Mouse (Mus musculus) spleen, postnatal 14 days (tissue): ENCODE measurements around the gene Upk1a.

Experiments
- DNase-seq, 2 experiments: peaks; one replicate each; pipeline ENCODE4 v3.0.0; 2021 to 2022; ENCODE audit warnings: low spot score in 2 of 2

Upk1a gene

GRCm38 (mm10) chr7:30579950-30580349 lies 32.7 kb downstream of the Upk1a start:
- DNase-seq: no peak

- DNase-seq: peak in 1 of 2 experiments; percentile 49
Measured at GRCm38 (mm10) chr7:30572969-30573368, 39.7 kb downstream of the Upk1a start.

DNA sequence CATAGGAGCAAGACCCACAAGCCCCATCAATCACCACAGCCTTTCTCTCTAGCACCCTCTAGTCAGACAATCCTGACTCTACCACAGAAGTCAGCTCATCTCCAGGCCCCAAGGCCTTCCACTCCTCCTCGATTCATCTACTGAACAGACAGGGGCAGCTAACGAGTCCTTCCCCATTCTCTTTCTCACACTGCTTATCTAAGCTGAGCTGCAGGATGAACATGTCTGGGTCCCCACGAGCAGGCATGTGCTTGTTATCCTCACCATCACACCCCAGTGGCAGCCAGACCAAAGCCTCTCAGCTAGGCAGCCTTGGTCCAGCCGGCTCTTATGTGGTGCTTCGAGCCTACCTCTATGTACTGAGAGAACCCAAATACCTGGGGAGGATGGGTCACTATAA lies 40.3 kb downstream of the Upk1a start:
- DNase-seq: no peak

DNA sequence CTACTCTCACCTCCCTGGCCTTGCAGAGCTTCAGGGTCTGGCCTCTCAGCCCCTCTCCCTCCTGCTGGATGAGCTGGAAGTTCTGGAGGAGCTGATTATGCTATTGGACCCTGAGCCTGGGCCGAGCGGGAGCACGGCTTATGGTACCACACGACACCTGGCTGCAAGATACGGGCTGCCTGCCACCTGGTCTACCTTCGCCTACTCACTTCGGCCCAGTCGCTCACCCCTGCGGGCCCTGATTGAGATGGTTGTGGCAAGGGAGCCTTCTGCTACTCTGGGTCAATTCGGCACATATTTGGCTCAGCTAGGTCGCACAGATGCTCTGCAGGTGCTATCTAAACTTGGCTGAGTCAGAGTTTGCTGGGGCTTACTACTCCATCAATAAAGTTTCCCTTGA lies 45.1 kb downstream of the Upk1a start:
- DNase-seq: no peak

- DNase-seq: no peak
Measured at GRCm38 (mm10) chr7:30566033-30566432, 46.6 kb downstream of the Upk1a start.

DNA sequence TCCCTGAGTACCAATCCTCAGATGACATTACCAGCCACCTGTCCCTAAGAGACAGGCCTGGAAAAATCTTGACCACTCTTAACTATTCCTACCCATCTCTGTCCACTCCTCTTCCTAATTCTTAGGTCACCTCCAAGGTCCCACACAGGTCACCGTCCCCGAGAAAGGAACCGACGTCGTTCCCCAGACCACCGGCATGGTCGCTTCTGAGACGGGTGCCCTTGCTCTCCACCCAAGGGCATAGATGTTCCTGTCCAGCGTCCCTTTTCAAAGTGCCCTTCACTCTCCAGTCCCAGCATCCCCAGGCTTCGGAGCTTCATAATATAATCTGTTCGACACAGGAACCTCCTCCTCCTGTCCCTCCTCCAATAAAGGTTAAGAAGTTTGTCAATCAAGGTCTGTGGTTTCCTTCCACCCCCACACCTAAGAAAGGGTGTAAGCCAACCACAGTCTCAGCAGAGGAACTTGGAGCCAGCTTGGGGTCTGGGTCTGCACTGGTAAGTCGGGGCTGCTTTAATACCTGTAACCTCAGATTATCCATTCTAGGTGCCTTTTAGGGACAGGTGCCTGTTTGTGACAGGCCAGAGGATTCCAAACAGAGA lies 47.6 kb downstream of the Upk1a start, which contains the start of gene Igflr1:
Gene Igflr1, plus strand, starts transcription at position 458 of the 602 bp plus-strand sequence.
- no peak for DNase-seq

- no peak for DNase-seq
Measured at GRCm38 (mm10) chr7:30563906-30564280, 48.8 kb downstream of the Upk1a start.

- peak; percentile 87 to 90 for DNase-seq
Measured at GRCm38 (mm10) chr7:30563117-30563905, 49.3 kb downstream of the Upk1a start, which contains the start of the genes U2af1l4, Gm49396 and Psenen. TSS of gene U2af1l4 (plus strand) at chr7:30563301. TSS of gene Gm49396 (plus strand) at chr7:30563344. TSS of gene Psenen (minus strand) at chr7:30563627.

DNA sequence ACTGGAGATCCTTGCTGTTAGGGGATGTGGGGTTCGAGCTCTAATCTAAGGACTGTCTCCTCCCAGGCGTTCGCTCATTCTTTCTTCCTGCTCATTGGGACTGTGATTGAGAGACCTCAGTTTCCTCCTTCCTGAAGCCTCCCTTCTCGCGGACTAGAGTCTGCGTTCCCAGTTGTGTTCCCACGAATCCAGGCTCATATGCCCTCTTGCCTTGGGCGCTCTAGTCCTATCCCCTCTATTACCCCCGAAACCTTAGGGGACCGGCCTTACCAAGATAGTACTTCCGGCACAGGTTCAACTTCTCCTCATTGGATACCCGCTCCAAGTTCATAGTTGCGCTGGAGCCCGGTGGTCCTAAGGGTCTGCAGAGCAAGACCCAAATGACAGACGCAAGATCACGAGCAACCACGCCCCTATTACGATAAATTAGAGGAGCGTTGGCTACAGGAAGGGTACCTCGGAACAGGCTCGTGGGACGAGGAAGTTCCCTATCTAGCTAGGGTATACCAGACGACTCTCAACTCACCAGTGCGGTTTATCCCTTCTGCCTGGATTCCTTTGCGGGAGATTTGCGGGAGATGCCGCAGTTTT lies 50.0 kb downstream of the Upk1a start:
- DNase-seq: no peak

DNA sequence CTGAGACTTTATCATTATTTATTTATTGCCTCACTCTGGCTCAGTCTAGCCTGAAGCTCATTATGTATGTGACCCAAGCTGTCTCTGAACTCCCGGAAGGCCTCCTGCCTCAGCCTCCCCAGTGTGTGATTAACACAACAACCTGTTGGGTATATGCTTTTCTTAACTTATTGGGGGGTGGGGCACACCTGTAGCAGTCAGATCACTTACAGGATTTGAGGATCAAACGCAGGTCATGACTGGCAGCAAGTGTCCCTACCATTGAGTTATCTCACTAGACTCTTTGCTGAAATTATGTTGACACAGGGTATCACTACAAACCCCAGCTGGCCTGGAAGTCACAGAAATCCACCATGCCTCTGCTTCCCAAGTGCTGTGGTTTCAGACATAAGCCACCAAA lies 52.4 kb downstream of the Upk1a start:
- no peak for DNase-seq

- peak; percentile 75 to 82 for DNase-seq
Measured at GRCm38 (mm10) chr7:30559443-30559954, 53.1 kb downstream of the Upk1a start, which contains the start of gene Lin37. TSS of gene Lin37 (minus strand) at chr7:30559838.

DNA sequence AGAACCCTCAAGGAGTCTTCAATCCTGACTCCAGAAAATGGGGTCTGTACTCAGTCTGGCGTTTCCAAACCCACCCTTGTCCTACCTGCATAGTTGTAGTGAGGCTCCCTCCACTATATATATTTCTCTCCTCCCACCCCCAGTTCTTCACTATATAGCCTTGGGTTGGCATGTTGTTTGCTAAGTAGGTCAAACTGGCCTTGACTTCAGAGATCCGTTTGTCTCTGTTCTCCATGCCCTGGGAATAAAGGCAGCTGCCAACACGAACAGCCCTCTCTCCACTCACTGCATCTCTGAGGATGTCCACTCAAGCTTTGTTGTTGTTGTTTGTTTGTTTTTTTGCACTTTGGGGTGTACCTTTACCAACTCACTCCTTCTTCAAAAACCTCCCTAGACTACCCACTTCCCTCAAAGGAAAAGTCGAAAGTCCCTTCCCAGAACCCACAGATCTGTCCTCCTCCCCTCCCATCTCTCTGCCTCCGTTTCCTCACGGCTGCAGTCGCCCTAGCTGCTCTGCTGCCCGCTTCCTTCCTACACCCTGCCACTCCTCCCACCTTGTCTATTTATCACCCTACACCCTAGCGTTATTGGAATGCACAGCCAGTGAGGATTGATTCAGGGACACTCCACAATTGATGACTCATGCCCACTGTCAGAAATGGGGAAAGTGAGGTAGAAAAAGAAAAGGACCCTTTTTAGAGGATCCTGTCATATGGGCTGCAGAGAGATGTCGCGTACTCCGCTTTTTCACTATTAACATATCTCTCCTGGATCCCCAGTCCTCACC lies 53.8 kb downstream of the Upk1a start:
- DNase-seq: no peak

DNA sequence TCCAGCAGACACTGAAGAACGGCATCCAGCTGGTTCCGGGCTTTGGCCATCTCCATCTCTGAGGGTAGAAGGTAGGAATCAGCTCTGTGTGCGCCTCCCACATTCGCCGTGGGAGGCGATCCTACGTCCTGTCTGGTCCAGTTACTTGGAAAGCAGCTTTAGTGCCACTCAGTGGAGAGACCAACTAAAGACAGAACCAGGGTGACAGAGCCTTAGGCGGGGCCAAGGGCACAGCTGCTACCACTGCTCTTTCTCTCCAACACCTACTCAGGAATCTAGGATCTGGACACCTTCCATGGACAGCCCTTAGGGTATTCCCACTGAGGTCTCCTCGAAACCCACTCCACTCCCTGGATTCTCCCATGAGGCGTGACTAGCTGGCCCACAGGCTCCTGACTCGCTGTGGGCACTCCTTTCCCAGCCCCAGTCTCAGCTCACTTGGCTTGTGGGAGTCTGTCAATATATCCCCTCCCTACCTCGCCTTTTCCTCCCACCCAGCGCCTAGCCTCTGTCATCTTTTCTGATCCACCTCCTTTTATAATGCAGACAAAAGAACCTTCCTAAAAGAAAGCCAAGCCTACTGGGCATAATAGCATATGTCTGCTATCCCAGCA lies 54.6 kb downstream of the Upk1a start:
- DNase-seq: no peak

DNA sequence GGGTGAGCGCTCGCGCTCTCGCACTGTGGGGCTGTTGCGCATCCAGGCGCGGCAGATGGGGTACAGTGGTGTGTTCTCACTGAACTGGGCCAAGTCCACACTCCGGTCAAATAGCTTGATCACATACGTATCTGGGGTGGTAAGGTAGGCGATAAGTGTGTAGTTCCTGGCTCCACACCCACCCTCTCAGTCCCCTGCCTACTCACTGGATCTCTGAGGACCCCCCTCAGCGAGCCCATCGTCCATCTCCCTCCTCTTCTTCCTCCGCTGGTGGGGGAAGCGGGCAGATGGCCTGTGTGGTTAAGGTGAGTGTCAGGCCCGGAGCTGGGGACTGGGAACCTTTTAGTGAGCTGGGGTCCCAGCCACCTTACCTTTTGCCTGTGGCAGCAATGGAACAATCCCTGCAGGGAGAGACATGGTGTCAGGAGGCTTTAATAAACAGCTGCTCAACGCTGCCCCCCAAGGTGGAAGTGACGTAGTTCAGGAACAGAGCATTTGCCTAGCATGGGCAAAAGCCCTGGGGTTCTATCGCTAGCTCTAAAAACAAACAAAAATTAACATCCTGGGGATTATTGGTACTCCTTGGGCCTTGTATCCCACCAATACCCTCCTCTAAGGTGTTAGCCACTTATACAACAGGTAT lies 55.6 kb downstream of the Upk1a start:
- DNase-seq: peak in 1 of 2 experiments; percentile 37

GRCm38 (mm10) chr7:30553810-30554584 lies 58.6 kb downstream of the Upk1a start:
- no peak for DNase-seq
